Mouse (Mus musculus) embryonic facial prominence, embryonic 15.5 days (tissue): ENCODE measurements around the gene Abcb11. TPM values are rescaled to one million over a fixed set of nuclear protein-coding genes. Genes with fewer than 3 reads are reported as not detected.

Experiments used
- polyA plus RNA-seq: library from polyadenylated mRNA; unstranded; fragments of >200 nt; fragmentation: Nextera tagmentation; extraction: Ambion mirVana; gene quantifications from 2 replicates; pipeline ENCODE4 v1.2.1, GENCODE M21; 2015

Gene Abcb11
- polyA plus RNA-seq, 1 experiment from 2014 or later, result 0.03 TPM

Other genes starting within 250 kb of the Abcb11 start
- gene Nostrin, start 206.8 kb downstream of the Abcb11 start, polyA plus RNA-seq, result 0.84 and 0.95 TPM in 2 replicates
- gene Spc25, start 136.4 kb downstream of the Abcb11 start, polyA plus RNA-seq, result 122 and 125 TPM in 2 replicates
- not detected in 2 replicates for gene G6pc2, start 131.5 kb downstream of the Abcb11 start, polyA plus RNA-seq
- 0.18 and 0.32 TPM in 2 replicates for gene Dhrs9, start 37.8 kb upstream of the Abcb11 start, polyA plus RNA-seq
- 0.30 and 0.37 TPM in 2 replicates for gene Lrp2, start 243.4 kb upstream of the Abcb11 start, polyA plus RNA-seq